Mouse (Mus musculus) MEL (cell line): Measurements from ENCODE around the gene Tspyl4. TPM values are rescaled to one million over a fixed set of nuclear protein-coding genes. Genes with fewer than 3 reads are reported as not detected.
A peak's percentile ranks its signal among the peaks of the same experiment; 100 is the strongest.

Experiments used
- DNase-seq: peaks from one replicate; pipeline ENCODE4 v3.0.0; 2011; ENCODE audit warnings: low read depth, low spot score
- H3K27ac ChIP-seq: 2 replicates; pipeline ENCODE4 v1.5.1; 2012; ENCODE audit warnings: low read depth, mild to moderate bottlenecking, control low read depth, low read length, moderate library complexity; ENCODE audit not compliant: control insufficient read depth
- H3K27me3 ChIP-seq, 2 experiments: fragments of 150-350 bp in 1 of 2; sonication (generic) in 1 of 2; 2 replicates each; pipeline ENCODE4 v1.6.1; 2012; ENCODE audit warnings: low read length in 2 of 2, mild to moderate bottlenecking in 2 of 2, improper control_type of control experiment in 1 of 2, moderate library complexity in 1 of 2; ENCODE audit not compliant: insufficient read depth in 2 of 2, control insufficient read depth in 1 of 2
- H3K36me3 ChIP-seq, 2 experiments: 2 replicates each; pipeline ENCODE4 v1.6.1; 2012 to 2014; ENCODE audit warnings: low read length in 2 of 2, improper control_type of control experiment in 1 of 2, inconsistent platforms in 1 of 2, mild to moderate bottlenecking in 1 of 2; ENCODE audit not compliant: insufficient read depth in 2 of 2, control insufficient read depth in 1 of 2
- H3K4me1 ChIP-seq, 2 experiments: fragments of 150-350 bp in 1 of 2; sonication (generic) in 1 of 2; 2 replicates each; pipeline ENCODE4 v1.6.1; 2012; ENCODE audit warnings: low read length in 2 of 2, improper control_type of control experiment in 1 of 2, mild to moderate bottlenecking in 1 of 2; ENCODE audit not compliant: insufficient read depth in 2 of 2, control insufficient read depth in 1 of 2
- H3K4me3 ChIP-seq, 2 experiments: fragments of 150-350 bp in 1 of 2; sonication (generic) in 1 of 2; 2 replicates each; pipeline ENCODE4 v1.5.1; 2012; ENCODE audit warnings: low read depth in 2 of 2, low read length in 2 of 2, mild to moderate bottlenecking in 2 of 2, moderate library complexity in 2 of 2, control low read depth in 1 of 2, improper control_type of control experiment in 1 of 2; ENCODE audit not compliant: control insufficient read depth in 1 of 2, insufficient read depth in 1 of 2
- H3K79me2 ChIP-seq: 2 replicates; pipeline ENCODE4 v1.6.1; 2012; ENCODE audit warnings: mild to moderate bottlenecking, low read length, moderate library complexity; ENCODE audit not compliant: control insufficient read depth, poor library complexity, insufficient read depth
- H3K9ac ChIP-seq: 2 replicates; pipeline ENCODE4 v1.6.1; 2012; ENCODE audit warnings: low read depth, mild to moderate bottlenecking, control low read depth, low read length, moderate library complexity; ENCODE audit not compliant: control insufficient read depth, poor library complexity, severe bottlenecking
- H3K9me3 ChIP-seq: fragments of 150-350 bp; sonication (generic); replicated peaks from 2 replicates; pipeline ENCODE4 v1.6.1; 2012; ENCODE audit warnings: mild to moderate bottlenecking, low read length, improper control_type of control experiment, moderate library complexity; ENCODE audit not compliant: insufficient read depth
- BHLHE40 ChIP-seq: IDR thresholded peaks from 2 replicates; pipeline ENCODE4 v1.6.1; 2012; ENCODE audit warnings: low read depth, mild to moderate bottlenecking, inconsistent platforms, low read length, improper control_type of control experiment, borderline replicate concordance
- CTCF ChIP-seq, 3 experiments: IDR thresholded peaks in 2 of 3; conservative IDR thresholded peaks in 1 of 3; 2 replicates each; pipeline ENCODE4 v1.5.1; 2011 to 2012; ENCODE audit warnings: low read length in 3 of 3, low read depth in 2 of 3, mild to moderate bottlenecking in 2 of 3, improper control_type of control experiment in 1 of 3, inconsistent platforms in 1 of 3, mixed read lengths in 1 of 3, moderate library complexity in 1 of 3; ENCODE audit not compliant: control insufficient read depth in 1 of 3, insufficient read depth in 1 of 3, poor library complexity in 1 of 3, severe bottlenecking in 1 of 3
- E2F4 ChIP-seq: IDR thresholded peaks from 2 replicates; pipeline ENCODE4 v1.6.1; 2011; ENCODE audit warnings: low read depth, low read length, improper control_type of control experiment, borderline replicate concordance
- ETS1 ChIP-seq: IDR thresholded peaks from 2 replicates; pipeline ENCODE4 v1.6.1; 2012; ENCODE audit warnings: low read depth, mild to moderate bottlenecking, inconsistent platforms, low read length, improper control_type of control experiment, moderate library complexity
- GABPA ChIP-seq: IDR thresholded peaks from 2 replicates; pipeline ENCODE4 v1.6.1; 2012; ENCODE audit warnings: low read depth, mild to moderate bottlenecking, inconsistent platforms, low read length, improper control_type of control experiment, moderate library complexity
- HCFC1 ChIP-seq: IDR thresholded peaks from 2 replicates; pipeline ENCODE4 v1.6.1; 2012; ENCODE audit warnings: low read depth, mild to moderate bottlenecking, inconsistent platforms, low read length, improper control_type of control experiment, moderate library complexity
- MAZ ChIP-seq: IDR thresholded peaks from 2 replicates; pipeline ENCODE4 v1.6.1; 2012; ENCODE audit warnings: low read depth, mild to moderate bottlenecking, inconsistent platforms, low read length, improper control_type of control experiment
- MEF2A ChIP-seq: IDR thresholded peaks from 2 replicates; pipeline ENCODE4 v1.6.1; 2014; ENCODE audit warnings: low read depth, mild to moderate bottlenecking, inconsistent platforms, low read length, improper control_type of control experiment; ENCODE audit not compliant: poor library complexity, insufficient replicate concordance, severe bottlenecking; ENCODE audit errors: extremely low read depth
- MXI1 ChIP-seq: IDR thresholded peaks from 2 replicates; pipeline ENCODE4 v1.6.1; 2011; ENCODE audit warnings: mild to moderate bottlenecking, low read depth, low read length, improper control_type of control experiment
- NELFE ChIP-seq: IDR thresholded peaks from 2 replicates; pipeline ENCODE4 v1.6.1; 2011; ENCODE audit warnings: low read depth, low read length, improper control_type of control experiment
- NRF1 ChIP-seq: IDR thresholded peaks from 2 replicates; pipeline ENCODE4 v1.6.1; 2014; ENCODE audit warnings: low read depth, mild to moderate bottlenecking, inconsistent platforms, low read length, improper control_type of control experiment, moderate library complexity; ENCODE audit not compliant: poor library complexity, insufficient read depth, severe bottlenecking
- POLR2A ChIP-seq, 2 experiments: IDR thresholded peaks; 2 replicates each; pipeline ENCODE4 v1.6.1; 2011 to 2012; ENCODE audit warnings: low read length in 2 of 2, mild to moderate bottlenecking in 2 of 2, control low read depth in 1 of 2, improper control_type of control experiment in 1 of 2, low read depth in 1 of 2, moderate library complexity in 1 of 2; ENCODE audit not compliant: control insufficient read depth in 1 of 2, insufficient read depth in 1 of 2, poor library complexity in 1 of 2
- POLR2AphosphoS5 ChIP-seq: IDR thresholded peaks from 2 replicates; pipeline ENCODE4 v1.6.1; 2012; ENCODE audit warnings: low read depth, borderline replicate concordance, mild to moderate bottlenecking, inconsistent platforms, low read length, moderate library complexity, mixed read lengths
- SIN3A ChIP-seq: IDR thresholded peaks from 2 replicates; pipeline ENCODE4 v1.6.1; 2012; ENCODE audit warnings: low read length, improper control_type of control experiment, inconsistent platforms
- SMC3 ChIP-seq: IDR thresholded peaks from 2 replicates; pipeline ENCODE4 v1.6.1; 2011; ENCODE audit warnings: low read depth, low read length, improper control_type of control experiment
- TCF12 ChIP-seq: IDR thresholded peaks from 2 replicates; pipeline ENCODE4 v1.6.1; 2014; ENCODE audit warnings: low read depth, mild to moderate bottlenecking, inconsistent platforms, low read length, improper control_type of control experiment, moderate library complexity
- UBTF ChIP-seq: IDR thresholded peaks from 2 replicates; pipeline ENCODE4 v1.6.1; 2012; ENCODE audit warnings: low read depth, mild to moderate bottlenecking, inconsistent platforms, low read length, improper control_type of control experiment, moderate library complexity, borderline replicate concordance; ENCODE audit not compliant: insufficient read depth
- USF1 ChIP-seq: IDR thresholded peaks from 2 replicates; pipeline ENCODE4 v1.6.1; 2014; ENCODE audit warnings: low read depth, mild to moderate bottlenecking, inconsistent platforms, low read length, improper control_type of control experiment, moderate library complexity
- ZC3H11A ChIP-seq: IDR thresholded peaks from 2 replicates; pipeline ENCODE4 v1.6.1; 2012; ENCODE audit warnings: low read depth, mild to moderate bottlenecking, inconsistent platforms, low read length, improper control_type of control experiment
- ZKSCAN1 ChIP-seq: IDR thresholded peaks from 2 replicates; pipeline ENCODE4 v1.6.1; 2012; ENCODE audit warnings: low read depth, mild to moderate bottlenecking, inconsistent platforms, low read length, improper control_type of control experiment, moderate library complexity
- ZMIZ1 ChIP-seq: IDR thresholded peaks from 2 replicates; pipeline ENCODE4 v1.6.1; 2012; ENCODE audit warnings: low read depth, mild to moderate bottlenecking, inconsistent platforms, low read length, improper control_type of control experiment, moderate library complexity
- ZNF384 ChIP-seq: IDR thresholded peaks from 2 replicates; pipeline ENCODE4 v1.6.1; 2012; ENCODE audit warnings: low read depth, mild to moderate bottlenecking, inconsistent platforms, low read length, improper control_type of control experiment
- polyA plus RNA-seq, 2 experiments: library from polyadenylated mRNA; stranded (reverse) in 1 of 2; unstranded in 1 of 2; fragments of >175 nt in 1 of 2; fragments of >200 nt in 1 of 2; gene quantifications; 2 replicates each; pipeline versions ENCODE4 v1.2.1 to v1.2.4; 2012; ENCODE audit warnings: low replicate concordance in 2 of 2, low read depth in 1 of 2; ENCODE audit not compliant: insufficient read length in 2 of 2, insufficient read depth in 1 of 2, missing spikeins in 1 of 2
- total RNA-seq: library from RNA; depleted of rRNA; stranded (reverse); fragments of 300-350 nt; gene quantifications from 2 replicates; pipeline ENCODE4 v1.2.3, GENCODE M21; 2012

Gene Tspyl4
- total and polyA plus RNA-seq, 3 experiments, result 0.04 to 0.08 TPM; not detected in 1

- Histone ChIP-seq H3K4me3 (no peak overlapping the region), H3K9ac (no peak overlapping the region), H3K79me2 (no peaks in the 10 kb centered on the region), H3K36me3 (no peaks in the 10 kb centered on the region)
- TF ChIP-seq UBTF (no peak), CTCF (IDR thresholded peaks at IDR 0.05 in 2 of 3, conservative IDR thresholded peaks at IDR 0.05 in 1 of 3; ENCODE audit: control insufficient read depth in 1 of 3, insufficient read depth in 1 of 3, low read depth in 2 of 3, low read length in 3 of 3, poor library complexity in 1 of 3, severe bottlenecking in 1 of 3) (peak in 2 of 3 experiments; percentile 24 to 31; a peak in 3 of 6 replicates), SMC3 (peak; percentile 23)
- TF ChIP-seq, all 39 proteins: peak for 2
- Histone ChIP-seq H3K4me1 (no peaks in the 10 kb centered on the region), H3K27me3 (no peaks in the 10 kb centered on the region), H3K27ac (no peak overlapping the region), H3K9me3 (no peaks in the 10 kb centered on the region)
- DNase-seq, result peak; percentile 20
Measured at GRCm38 (mm10) chr10:34328310-34328709, 31.1 kb downstream of the Tspyl4 start.

DNA sequence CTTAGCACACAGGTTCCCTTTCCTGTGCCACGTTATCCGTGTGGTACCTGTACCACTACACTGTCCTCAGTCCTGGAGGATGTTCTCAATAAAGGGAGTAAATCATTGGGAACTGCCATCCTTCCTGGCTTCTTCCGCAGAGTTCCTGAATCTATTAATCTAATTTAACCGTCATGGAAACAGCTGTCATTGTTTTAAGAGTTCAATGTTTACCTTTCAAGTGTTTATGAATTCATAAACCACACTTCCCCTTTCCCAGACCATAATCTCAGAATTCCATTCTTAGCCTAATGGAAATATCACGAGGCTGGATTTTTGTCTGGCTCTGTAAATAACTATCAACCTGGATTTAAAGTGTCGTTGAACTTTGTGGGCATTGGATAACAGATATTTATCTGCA, 43.8 kb downstream of the Tspyl4 start:
- Histone ChIP-seq H3K27me3 (no peaks in the 10 kb centered on the region), H3K4me3 (no peak overlapping the region), H3K79me2 (no peaks in the 10 kb centered on the region), H3K9ac (no peak overlapping the region), H3K4me1 (no peaks in the 10 kb centered on the region), H3K36me3 (no peaks in the 10 kb centered on the region), H3K9me3 (no peaks in the 10 kb centered on the region), H3K27ac (no peak overlapping the region)
- DNase-seq, result no peak
- TF ChIP-seq SIN3A (no peak), ETS1 (no peak), MAZ (no peak), GABPA (no peak), ZMIZ1 (no peak), USF1 (no peak), MXI1 (no peak), ZC3H11A (no peak), HCFC1 (no peak), NELFE (no peak), MEF2A (no peak), BHLHE40 (no peak), POLR2A (IDR thresholded peaks at IDR 0.05; ENCODE audit: control insufficient read depth in 1 of 2, insufficient read depth in 1 of 2, low read depth in 1 of 2, low read length in 2 of 2, poor library complexity in 1 of 2) (no peak), TCF12 (no peak), NRF1 (no peak), ZKSCAN1 (no peak), E2F4 (no peak), POLR2AphosphoS5 (no peak), ZNF384 (no peak)
